Mouse (Mus musculus) layer of hippocampus, adult 8-10 months (tissue): ENCODE results near the gene Dcps. TPM values are rescaled to one million over a fixed set of nuclear protein-coding genes. Genes with fewer than 3 reads are reported as not detected.

Experiments
- DNase-seq, 2 experiments: peaks; one replicate each; pipeline ENCODE4 v3.0.0; 2022; ENCODE audit warnings: low spot score in 2 of 2
- total RNA-seq, 4 experiments: library from RNA; stranded (reverse); gene quantifications; 2 replicates each; pipeline ENCODE4 v1.2.4; 2022

The Dcps gene
- total RNA-seq, 4 experiments from 2014 or later = 17.7 to 20.0 (median 18.2) TPM

GRCm38 (mm10) chr9:35138029-35138428 lies 37.8 kb downstream of the Dcps start:
- DNase-seq = no peak

- DNase-seq = no peak
Measured at GRCm38 (mm10) chr9:35135575-35135974, 40.3 kb downstream of the Dcps start.

GRCm38 (mm10) chr9:35131637-35132397 lies 44.0 kb downstream of the Dcps start:
- DNase-seq = peak in 1 of 2 experiments; percentile 61

GRCm38 (mm10) chr9:35128995-35129418 lies 46.9 kb downstream of the Dcps start:
- no peak for DNase-seq

GRCm38 (mm10) chr9:35128564-35128963 lies 47.3 kb downstream of the Dcps start:
- DNase-seq = no peak

- DNase-seq = no peak
Measured at GRCm38 (mm10) chr9:35127561-35127960, 48.3 kb downstream of the Dcps start.

- no peak for DNase-seq
Measured at GRCm38 (mm10) chr9:35127147-35127546, 48.7 kb downstream of the Dcps start.

GRCm38 (mm10) chr9:35124678-35124955 lies 51.2 kb downstream of the Dcps start:
- no peak for DNase-seq

GRCm38 (mm10) chr9:35123804-35124677 lies 51.8 kb downstream of the Dcps start:
- DNase-seq = no peak

GRCm38 (mm10) chr9:35123456-35123803 lies 52.4 kb downstream of the Dcps start:
- no peak for DNase-seq

GRCm38 (mm10) chr9:35122551-35123266 lies 53.2 kb downstream of the Dcps start:
- DNase-seq = no peak

GRCm38 (mm10) chr9:35119168-35119567 lies 56.7 kb downstream of the Dcps start, which contains the start of gene St3gal4:
Gene St3gal4 (minus strand): TSS chr9:35119268.
- no peak for DNase-seq

- DNase-seq = no peak
Measured at GRCm38 (mm10) chr9:35118563-35118962, 57.3 kb downstream of the Dcps start.

GRCm38 (mm10) chr9:35117384-35118295 lies 58.2 kb downstream of the Dcps start:
- DNase-seq = no peak

- peak in 1 of 2 experiments; percentile 50 for DNase-seq
Measured at GRCm38 (mm10) chr9:35116391-35117381, 59.2 kb downstream of the Dcps start.

GRCm38 (mm10) chr9:35115804-35116203 lies 60.1 kb downstream of the Dcps start:
- DNase-seq = no peak

GRCm38 (mm10) chr9:35115299-35115698 lies 60.6 kb downstream of the Dcps start:
- no peak for DNase-seq

GRCm38 (mm10) chr9:35114234-35114633 lies 61.6 kb downstream of the Dcps start:
- no peak for DNase-seq

GRCm38 (mm10) chr9:35111941-35112595 lies 63.8 kb downstream of the Dcps start:
- peak in 1 of 2 experiments; percentile 59 for DNase-seq
